In genomic region chr4:98793486-98793885, GRCm38 (mm10) we compare ENCODE assay signal across 24 mouse cellular contexts. TPM values are rescaled to one million over a fixed set of nuclear protein-coding genes. Genes with fewer than 3 reads are reported as not detected.
"Had no signal": no experiment of that assay in that cellular context is flagged by ENCODE, and none has a peak within 500 bp of the region (broad histone marks: within the 10 kb centered on the region; RNA-seq: fewer than 3 reads in every experiment).

No protein-coding gene starts in this region.

- DNase-seq: liver, postnatal 0 days; lung, adult 2 months; lung, postnatal 14 days; lung, postnatal 36 days; retina, postnatal 1 day; right cerebral cortex, adult 18-20 months; right cerebral cortex, postnatal 14 days; thymus, adult 18-20 months; thymus, postnatal 14 days; thymus, postnatal 36 days had no signal

- H3K27me3 ChIP-seq: lung, embryonic 15.5 days; midbrain, embryonic 13.5 days; midbrain, embryonic 15.5 days; neural tube, embryonic 13.5 days; neural tube, embryonic 15.5 days had no signal

- H3K4me3 ChIP-seq: lung, embryonic 15.5 days; megakaryocyte, embryonic 14.5 days; midbrain, embryonic 13.5 days; midbrain, embryonic 15.5 days; neural tube, embryonic 13.5 days; neural tube, embryonic 15.5 days had no signal

- H3K36me3 ChIP-seq: lung, embryonic 15.5 days; midbrain, embryonic 13.5 days; midbrain, embryonic 15.5 days; neural tube, embryonic 13.5 days; neural tube, embryonic 15.5 days had no signal

- H3K4me2 ChIP-seq: lung, embryonic 15.5 days; midbrain, embryonic 11.5 days; midbrain, embryonic 13.5 days; midbrain, embryonic 15.5 days; neural tube, embryonic 13.5 days; neural tube, embryonic 15.5 days had no signal

RNA-seq across cellular contexts. Expression of gene Kank4, which starts 23.9 kb away (rescaled TPM):
- polyA plus RNA-seq: macrophage had no signal

RNA-seq across cellular contexts. Expression of gene I0C0044D17Rik, which starts 30.2 kb away (rescaled TPM):
- polyA plus RNA-seq: liver, postnatal 0 days; lung, adult 2 months; lung, embryonic 15.5 days; lung, postnatal 0 days; macrophage; midbrain, embryonic 11.5 days; midbrain, embryonic 13.5 days; midbrain, embryonic 15.5 days; midbrain, postnatal 0 days; neural tube, embryonic 11.5 days; neural tube, embryonic 13.5 days; neural tube, embryonic 15.5 days; stomach, embryonic 14.5 days; stomach, embryonic 16.5 days; thymus, postnatal 0 days had no signal
